Comparison of ENCODE assay signal across 15 mouse cellular contexts in the genomic region with DNA sequence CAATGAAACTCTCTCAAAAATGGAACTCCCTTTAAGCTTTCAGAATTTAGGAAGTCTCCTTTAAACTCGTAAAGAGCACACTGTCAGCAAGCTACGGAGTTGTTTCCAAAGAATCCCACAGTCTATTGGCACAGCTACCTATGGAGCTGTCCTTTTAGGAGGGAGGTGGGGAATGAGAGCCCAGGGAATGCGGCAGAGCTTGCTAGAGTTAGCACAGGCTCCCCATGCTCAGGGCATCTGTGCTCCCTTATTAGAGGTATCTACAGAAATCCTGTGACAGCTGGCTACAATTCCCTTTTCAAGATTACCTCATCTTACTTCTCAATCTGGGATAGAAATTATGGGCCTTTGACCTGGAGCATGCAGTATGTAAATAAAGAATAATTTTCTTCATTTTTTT. TPM values are rescaled to one million over a fixed set of nuclear protein-coding genes. Genes with fewer than 3 reads are reported as not detected.
A peak's percentile ranks its signal among the peaks of the same experiment; 100 is the strongest.
DNase-seq lines count a peak whose midpoint lies in the region.
"Had no signal": no experiment of that assay in that cellular context is flagged by ENCODE, and none has a peak within 500 bp of the region (broad histone marks: within the 10 kb centered on the region; RNA-seq: fewer than 3 reads in every experiment).

No protein-coding gene starts in this region.

- DNase-seq in cerebellum, adult 11-12 months: peak; percentile 59
- DNase-seq in cerebellum, adult 8-10 months: peak; percentile 37
- peak; percentile 37 to 66 for DNase-seq in cerebellum, postnatal 14 days
- DNase-seq in right cerebral cortex, postnatal 4 days: no peak
- no peak for DNase-seq in thymus, postnatal 10 days (ENCODE audit: low spot score in 2 of 2)
- no peak for DNase-seq in heart, adult 18-20 months
- DNase-seq: adrenal gland, adult 2 months; adrenal gland, postnatal 25 days; embryo, embryonic 11 days; gastrocnemius, adult 2 months; gastrocnemius, postnatal 25 days; kidney, adult 18-20 months had no signal

RNA-seq across cellular contexts. Expression of a gene that starts 36.9 kb away (rescaled TPM):
- total RNA-seq in heart, adult 18-20 months (2021): not detected
- total RNA-seq: adrenal gland, adult 2 months; adrenal gland, postnatal 25 days; common myeloid progenitor, adult 5-6 weeks; gastrocnemius, adult 2 months; gastrocnemius, postnatal 25 days; granulocyte monocyte progenitor cell, adult 5-6 weeks; hematopoietic stem cell, adult 5-6 weeks had no signal

RNA-seq across cellular contexts. Expression of a gene that starts 51.2 kb away (rescaled TPM):
- total RNA-seq in heart, adult 18-20 months (2021): 10 to 100 TPM; 11.1 to 11.8 TPM

RNA-seq across cellular contexts. Expression of a gene that starts 53.5 kb away (rescaled TPM):
- under 1 TPM; 0.69 to 0.87 TPM for total RNA-seq in heart, adult 18-20 months (2021)
- total RNA-seq: common myeloid progenitor, adult 5-6 weeks; granulocyte monocyte progenitor cell, adult 5-6 weeks; hematopoietic stem cell, adult 5-6 weeks had no signal

Comparison
In these comparisons a context has a peak if more than half of its experiments do, and no peak if none do; other contexts are left out.
1. DNase-seq: peak in cerebellum, adult 11-12 months (single experiment), cerebellum, adult 8-10 months (single experiment) and cerebellum, postnatal 14 days (2 of 2); none in right cerebral cortex, postnatal 4 days (single experiment), thymus, postnatal 10 days (0 of 2) and heart, adult 18-20 months (0 of 2).